Mouse (Mus musculus): ENCODE data around the gene Gm44965.
"Not testable (repeated sequence)": the region's sequence is repeated elsewhere in the genome, so short reads cannot be mapped to it uniquely, and the experiment has no call there.

The Gm44965 gene

GRCm38 (mm10) chr6:48581257-48581656 lies 12.5 kb upstream of the Gm44965 start:
- no peak for DNase-seq

GRCm38 (mm10) chr6:48582037-48582436 lies 11.7 kb upstream of the Gm44965 start:
- DNase-seq = no peak

GRCm38 (mm10) chr6:48589194-48589750 lies 4.5 kb upstream of the Gm44965 start, which contains the start of gene Gm45021:
Gene Gm45021, plus strand, starts transcription at chr6:48589610.
- no peak for DNase-seq

- no peak for DNase-seq
These were observed 2.4 kb upstream of the Gm44965 start for GRCm38 (mm10) chr6:48591221-48591845.

- DNase-seq = no peak
These were observed 1.9 kb upstream of the Gm44965 start for GRCm38 (mm10) chr6:48591871-48592270.

GRCm38 (mm10) chr6:48594043-48594738 lies 450 bp downstream of the Gm44965 start:
- DNase-seq = no peak

GRCm38 (mm10) chr6:48595278-48595677 lies 1.5 kb downstream of the Gm44965 start:
- DNase-seq = peak; percentile 25

GRCm38 (mm10) chr6:48596545-48597232 lies 2.9 kb downstream of the Gm44965 start:
- no peak for DNase-seq

GRCm38 (mm10) chr6:48597233-48597625 lies 3.5 kb downstream of the Gm44965 start:
- DNase-seq = no peak

- no peak for DNase-seq
These were observed 6.9 kb downstream of the Gm44965 start for GRCm38 (mm10) chr6:48600594-48600993.

GRCm38 (mm10) chr6:48601271-48602079 lies 7.7 kb downstream of the Gm44965 start, which contains the start of gene Zfp775:
Gene Zfp775, plus strand, starts transcription at chr6:48602063.
- peak; percentile 96 for DNase-seq

- peak; percentile 49 for DNase-seq
These were observed 8.5 kb downstream of the Gm44965 start for GRCm38 (mm10) chr6:48602080-48602741.

GRCm38 (mm10) chr6:48608124-48608523 lies 14.4 kb downstream of the Gm44965 start:
- DNase-seq = no peak

GRCm38 (mm10) chr6:48609512-48609911 lies 15.8 kb downstream of the Gm44965 start:
- DNase-seq = no peak

- no peak for DNase-seq
These were observed 16.9 kb downstream of the Gm44965 start for GRCm38 (mm10) chr6:48610657-48611056.

GRCm38 (mm10) chr6:48613464-48613863 lies 19.7 kb downstream of the Gm44965 start:
- no peak for DNase-seq

- no peak for DNase-seq
These were observed 21.0 kb downstream of the Gm44965 start for GRCm38 (mm10) chr6:48614756-48615155.

GRCm38 (mm10) chr6:48620031-48620430 lies 26.3 kb downstream of the Gm44965 start:
- no peak for DNase-seq

GRCm38 (mm10) chr6:48622186-48622843 lies 28.6 kb downstream of the Gm44965 start:
- DNase-seq = not testable (repeated sequence)

- DNase-seq = no peak
These were observed 29.7 kb downstream of the Gm44965 start for GRCm38 (mm10) chr6:48623460-48623859.

GRCm38 (mm10) chr6:48626464-48626863 lies 32.7 kb downstream of the Gm44965 start, which contains the start of gene AI854703:
Gene AI854703, plus strand, starts transcription at chr6:48626764.
- no peak for DNase-seq
